Mouse (Mus musculus): ENCODE measurements at regions not wholly inside any gene's neighbourhood (a gene's known extent, or its start where the extent isn't known, plus 50 kb on each side); places are given as distances from the start of the nearest gene placed in this dataset.

GRCm38 (mm10) chr8:93683773-93684391, 125.9 kb upstream of the Gnao1 start:
- ATAC-seq (no peak), DNase-seq (ENCODE audit: low spot score) (no peak)
- TF ChIP-seq CTCF (IDR thresholded peaks at IDR 0.05): no peak
- TF ChIP-seq EP300 (IDR thresholded peaks at IDR 0.05): no peak
- Histone ChIP-seq H3K9ac (replicated peaks; ENCODE audit: low read depth) (no peak overlapping the region), H3K4me1 (ENCODE audit: insufficient read depth, low read depth, low read length) (no peaks in the 10 kb centered on the region), H3K36me3 (ENCODE audit: insufficient read depth, low read length) (no peaks in the 10 kb centered on the region), H3K9me3 (ENCODE audit: low read length) (0 out of 2 replicates have a peak, but pooled peaks cover 4% of the 10 kb centered on the region), H3K4me2 (replicated peaks; ENCODE audit: low read depth, low read length) (no peak overlapping the region), H3K4me3 (ENCODE audit: low read depth, low read length) (no peak overlapping the region), H3K27me3 (replicated peaks; ENCODE audit: insufficient read depth, low read length) (no peaks in the 10 kb centered on the region), H3K27ac (ENCODE audit: low read length) (no peak overlapping the region)
- WGBS: 71% methylated on average over 12 of the region's 12 CpGs

GRCm38 (mm10) chr8:93684392-93684791, 125.4 kb upstream of the Gnao1 start:
- Histone ChIP-seq H3K27ac (ENCODE audit: low read length) (no peak overlapping the region), H3K27me3 (replicated peaks; ENCODE audit: insufficient read depth, low read length) (no peaks in the 10 kb centered on the region), H3K9me3 (ENCODE audit: low read length) (0 out of 2 replicates have a peak, but pooled peaks cover 4% of the 10 kb centered on the region), H3K9ac (replicated peaks; ENCODE audit: low read depth) (no peak overlapping the region), H3K4me3 (ENCODE audit: low read depth, low read length) (no peak overlapping the region), H3K36me3 (ENCODE audit: insufficient read depth, low read length) (no peaks in the 10 kb centered on the region), H3K4me1 (ENCODE audit: insufficient read depth, low read depth, low read length) (no peaks in the 10 kb centered on the region), H3K4me2 (replicated peaks; ENCODE audit: low read depth, low read length) (no peak overlapping the region)
- 85% methylated on average over 6 of the region's 6 CpGs for WGBS
- ATAC-seq: no peak
- no peak for DNase-seq (ENCODE audit: low spot score)
- TF ChIP-seq CTCF (IDR thresholded peaks at IDR 0.05) (no peak), EP300 (IDR thresholded peaks at IDR 0.05) (no peak)

GRCm38 (mm10) chr8:93688845-93689244, 120.9 kb upstream of the Gnao1 start:
- Histone ChIP-seq H3K4me1 (ENCODE audit: insufficient read depth, low read depth, low read length) (no peaks in the 10 kb centered on the region), H3K4me2 (replicated peaks; ENCODE audit: low read depth, low read length) (no peak overlapping the region), H3K9me3 (ENCODE audit: low read length) (no peaks in the 10 kb centered on the region), H3K9ac (replicated peaks; ENCODE audit: low read depth) (no peak overlapping the region), H3K36me3 (ENCODE audit: insufficient read depth, low read length) (no peaks in the 10 kb centered on the region), H3K27me3 (replicated peaks; ENCODE audit: insufficient read depth, low read length) (no peaks in the 10 kb centered on the region), H3K27ac (ENCODE audit: low read length) (no peak overlapping the region), H3K4me3 (ENCODE audit: low read depth, low read length) (no peak overlapping the region)
- ATAC-seq: no peak
- TF ChIP-seq CTCF (IDR thresholded peaks at IDR 0.05) (no peak), EP300 (IDR thresholded peaks at IDR 0.05) (no peak)
- 21% methylated on average over 7 of the region's 7 CpGs for WGBS
- DNase-seq (ENCODE audit: low spot score): no peak

GRCm38 (mm10) chr8:93689832-93690471, 119.8 kb upstream of the Gnao1 start:
- no peaks in the 10 kb centered on the region for H3K9me3 ChIP-seq (ENCODE audit: low read length)
- 77% methylated on average over 4 of the region's 4 CpGs for WGBS
- no peak for TF ChIP-seq EP300 (IDR thresholded peaks at IDR 0.05)
- TF ChIP-seq CTCF (IDR thresholded peaks at IDR 0.05): no peak
- no peak overlapping the region for H3K4me2 ChIP-seq (replicated peaks; ENCODE audit: low read depth, low read length)
- no peak for DNase-seq (ENCODE audit: low spot score)
- H3K9ac ChIP-seq (replicated peaks; ENCODE audit: low read depth): no peak overlapping the region
- H3K36me3 ChIP-seq (ENCODE audit: insufficient read depth, low read length): no peaks in the 10 kb centered on the region
- no peak overlapping the region for H3K4me3 ChIP-seq (ENCODE audit: low read depth, low read length)
- H3K27me3 ChIP-seq (replicated peaks; ENCODE audit: insufficient read depth, low read length): no peaks in the 10 kb centered on the region
- no peaks in the 10 kb centered on the region for H3K4me1 ChIP-seq (ENCODE audit: insufficient read depth, low read depth, low read length)
- ATAC-seq: no peak
- no peak overlapping the region for H3K27ac ChIP-seq (ENCODE audit: low read length)

GRCm38 (mm10) chr8:93691375-93691774, 118.4 kb upstream of the Gnao1 start:
- H3K9me3 ChIP-seq (ENCODE audit: low read length): no peaks in the 10 kb centered on the region
- no peaks in the 10 kb centered on the region for H3K36me3 ChIP-seq (ENCODE audit: insufficient read depth, low read length)
- H3K27ac ChIP-seq (ENCODE audit: low read length): no peak overlapping the region
- H3K4me3 ChIP-seq (ENCODE audit: low read depth, low read length): no peak overlapping the region
- ATAC-seq (no peak), DNase-seq (ENCODE audit: low spot score) (no peak)
- H3K4me2 ChIP-seq (replicated peaks; ENCODE audit: low read depth, low read length): no peak overlapping the region
- H3K27me3 ChIP-seq (replicated peaks; ENCODE audit: insufficient read depth, low read length): no peaks in the 10 kb centered on the region
- TF ChIP-seq CTCF (IDR thresholded peaks at IDR 0.05) (no peak), EP300 (IDR thresholded peaks at IDR 0.05) (no peak)
- no peaks in the 10 kb centered on the region for H3K4me1 ChIP-seq (ENCODE audit: insufficient read depth, low read depth, low read length)
- H3K9ac ChIP-seq (replicated peaks; ENCODE audit: low read depth): no peak overlapping the region
- 96% methylated on average over 2 of the region's 2 CpGs for WGBS

- H3K4me3 ChIP-seq (ENCODE audit: low read depth, low read length): no peak overlapping the region
- no peak overlapping the region for H3K9ac ChIP-seq (replicated peaks; ENCODE audit: low read depth)
- no peaks in the 10 kb centered on the region for H3K36me3 ChIP-seq (ENCODE audit: insufficient read depth, low read length)
- no peak for ATAC-seq
- H3K4me2 ChIP-seq (replicated peaks; ENCODE audit: low read depth, low read length): no peak overlapping the region
- no peaks in the 10 kb centered on the region for H3K27me3 ChIP-seq (replicated peaks; ENCODE audit: insufficient read depth, low read length)
- WGBS: 65% methylated on average over 2 of the region's 2 CpGs
- TF ChIP-seq EP300 (IDR thresholded peaks at IDR 0.05): no peak
- TF ChIP-seq CTCF (IDR thresholded peaks at IDR 0.05): no peak
- H3K9me3 ChIP-seq (ENCODE audit: low read length): no peaks in the 10 kb centered on the region
- DNase-seq (ENCODE audit: low spot score): no peak
- no peak overlapping the region for H3K27ac ChIP-seq (ENCODE audit: low read length)
- H3K4me1 ChIP-seq (ENCODE audit: insufficient read depth, low read depth, low read length): no peaks in the 10 kb centered on the region
Observed at GRCm38 (mm10) chr8:93691826-93692225, 117.9 kb upstream of the Gnao1 start.
